Comparison of ENCODE assay signal across 22 mouse cellular contexts in genomic region chr3:27233361-27233760, GRCm38 (mm10). TPM values are rescaled to one million over a fixed set of nuclear protein-coding genes. Genes with fewer than 3 reads are reported as not detected.
DNase-seq lines count a peak whose midpoint lies in the region; ATAC-seq and TF ChIP-seq lines count a peak whose summit lies in the region.
"Had no signal": no experiment of that assay in that cellular context is flagged by ENCODE, and none has a peak within 500 bp of the region (broad histone marks: within the 10 kb centered on the region; RNA-seq: fewer than 3 reads in every experiment).

No protein-coding gene starts in this region.

- no peak for DNase-seq in heart, adult 2 months
- peak; percentile 63 for DNase-seq in kidney, adult 2 months
- no peak for DNase-seq in kidney, postnatal 14 days
- peak; percentile 50 to 57 for DNase-seq in kidney, postnatal 36 days
- no peak for DNase-seq in kidney, postnatal 10 days
- DNase-seq: adrenal gland, postnatal 14 days; cerebellum, adult 11 months; cerebellum, adult 2 months; cerebellum, adult 9-11 months; cerebellum, postnatal 25 days; forebrain, postnatal 0 days; gastrocnemius, postnatal 36 days had no signal

- no peak for ATAC-seq in heart, embryonic 11.5 days (replicated peaks; ENCODE audit: insufficient number of reproducible peaks, low FRiP score, low TSS enrichment)
- ATAC-seq: CD4-positive, CD25-positive, alpha-beta regulatory T cell, adult 4 months; forebrain, embryonic 14.5 days; forebrain, postnatal 0 days; hindbrain, postnatal 0 days; inflammation-experienced regulatory T-cells, adult 6 months had no signal

- no peak overlapping the region for H3K4me2 ChIP-seq in heart, embryonic 11.5 days
- H3K4me2 ChIP-seq: embryonic facial prominence, embryonic 12.5 days; embryonic facial prominence, embryonic 15.5 days; heart, embryonic 12.5 days; heart, embryonic 15.5 days; hindbrain, embryonic 14.5 days had no signal

- H3K36me3 ChIP-seq in heart, adult 2 months (ENCODE audit: control insufficient read depth, insufficient read depth, low read length) = peaks cover 4% of the 10 kb centered on the region; the same call in 1 of the 2 replicates
- H3K36me3 ChIP-seq in heart, embryonic 11.5 days (ENCODE audit: control insufficient read depth, insufficient read depth, low read length) = no peaks in the 10 kb centered on the region
- H3K36me3 ChIP-seq in kidney, adult 2 months (ENCODE audit: control insufficient read depth, insufficient read depth, low read length) = no peaks in the 10 kb centered on the region; the same call in 1 of the 2 replicates
- H3K36me3 ChIP-seq: embryonic facial prominence, embryonic 12.5 days; embryonic facial prominence, embryonic 15.5 days; heart, embryonic 12.5 days; heart, embryonic 15.5 days had no signal

- H3K4me1 ChIP-seq in heart, adult 2 months (ENCODE audit: control insufficient read depth, insufficient read depth, low read length) = peaks cover 9% of the 10 kb centered on the region
- 0 out of 2 replicates have a peak, but pooled peaks cover 2% of the 10 kb centered on the region for H3K4me1 ChIP-seq in heart, embryonic 11.5 days (ENCODE audit: control insufficient read depth, insufficient read depth, low read length)
- H3K4me1 ChIP-seq in kidney, adult 2 months (ENCODE audit: control insufficient read depth, insufficient read depth, low read length) = peaks cover 19% of the 10 kb centered on the region
- H3K4me1 ChIP-seq: embryonic facial prominence, embryonic 12.5 days; embryonic facial prominence, embryonic 15.5 days had no signal

- 54% methylated on average over 4 of the region's 4 CpGs for WGBS in heart, adult 2 months
- 77% methylated on average over 4 of the region's 4 CpGs for WGBS in heart, embryonic 11.5 days (ENCODE audit: insufficient replicate concordance)
- WGBS in kidney, adult 2 months = 54% methylated on average over 4 of the region's 4 CpGs

- TF ChIP-seq POLR2A in heart, adult 2 months (IDR thresholded peaks at IDR 0.05; ENCODE audit: insufficient read depth, low read depth, low read length) = no peak
- TF ChIP-seq POLR2A in kidney, adult 2 months (IDR thresholded peaks at IDR 0.05; ENCODE audit: low read depth, low read length) = no peak

- H3K27me3 ChIP-seq in heart, adult 2 months (ENCODE audit: control insufficient read depth, insufficient read depth, low read length) = no peaks in the 10 kb centered on the region
- no peaks in the 10 kb centered on the region for H3K27me3 ChIP-seq in heart, embryonic 11.5 days (ENCODE audit: control insufficient read depth, insufficient read depth, low read length)
- no peaks in the 10 kb centered on the region for H3K27me3 ChIP-seq in kidney, adult 2 months (replicated peaks; ENCODE audit: control insufficient read depth, insufficient read depth, low read length)
- H3K27me3 ChIP-seq: embryonic facial prominence, embryonic 12.5 days; embryonic facial prominence, embryonic 15.5 days; heart, embryonic 12.5 days; heart, embryonic 15.5 days had no signal

- no peak for TF ChIP-seq CTCF in heart, adult 2 months (IDR thresholded peaks at IDR 0.05)
- no peak for TF ChIP-seq CTCF in kidney, adult 2 months (conservative IDR thresholded peaks at IDR 0.05; ENCODE audit: insufficient read depth, insufficient read length, low read depth, low read length)

- H3K9me3 ChIP-seq in heart, embryonic 11.5 days (replicated peaks; ENCODE audit: control insufficient read depth, low read length) = no peaks in the 10 kb centered on the region
- H3K9me3 ChIP-seq: embryonic facial prominence, embryonic 12.5 days; embryonic facial prominence, embryonic 15.5 days; heart, embryonic 12.5 days; heart, embryonic 15.5 days had no signal

- H3K9ac ChIP-seq in heart, adult 2 months (ENCODE audit: low read depth, low read length) = no peak overlapping the region
- no peak overlapping the region for H3K9ac ChIP-seq in heart, embryonic 11.5 days (ENCODE audit: low read depth, low read length)
- H3K9ac ChIP-seq: embryonic facial prominence, embryonic 12.5 days; embryonic facial prominence, embryonic 15.5 days; forebrain, postnatal 0 days; heart, embryonic 12.5 days; heart, embryonic 15.5 days; hindbrain, embryonic 14.5 days had no signal

- intact Hi-C loops in heart, adult 2 months (cut with DNase I) = no loop called here

- no peak overlapping the region for H3K4me3 ChIP-seq in heart, adult 2 months
- no peak overlapping the region for H3K4me3 ChIP-seq in heart, embryonic 11.5 days (ENCODE audit: low read depth, low read length)
- H3K4me3 ChIP-seq in kidney, adult 2 months (ENCODE audit: insufficient read depth, low read depth, low read length) = no peak overlapping the region
- H3K4me3 ChIP-seq: embryonic facial prominence, embryonic 12.5 days; embryonic facial prominence, embryonic 15.5 days; heart, embryonic 12.5 days; heart, embryonic 15.5 days had no signal

- no peaks in the 10 kb centered on the region for H3K79me2 ChIP-seq in heart, adult 2 months (replicated peaks; ENCODE audit: control insufficient read depth, insufficient read depth, low read length)

- peak overlapping the region; percentile 69 for H3K27ac ChIP-seq in heart, adult 2 months
- no peak overlapping the region for H3K27ac ChIP-seq in heart, embryonic 11.5 days (ENCODE audit: low read depth, low read length)
- peak overlapping the region; percentile 83 for H3K27ac ChIP-seq in kidney, adult 2 months (ENCODE audit: insufficient read depth, low read depth, low read length)
- H3K27ac ChIP-seq: embryonic facial prominence, embryonic 12.5 days; embryonic facial prominence, embryonic 15.5 days; heart, embryonic 15.5 days; hindbrain, embryonic 14.5 days; hindbrain, postnatal 0 days had no signal

- no peak for TF ChIP-seq EP300 in heart, adult 2 months (IDR thresholded peaks at IDR 0.05; ENCODE audit: insufficient read depth, low read depth, low read length)

RNA-seq across cellular contexts. Expression of gene Nceh1, which starts 50.6 kb away (rescaled TPM):
- 100 to 1,000 TPM; 201 to 233 TPM for total RNA-seq in heart, adult 2 months (2021)
- 81.3 and 118 TPM in 2 replicates for polyA plus RNA-seq in heart, adult 2 months (2012; rRNA removed)
- polyA plus RNA-seq in heart, embryonic 11.5 days (2014; fragmentation: Nextera tagmentation; extraction: Ambion mirVana) = 11.4 and 12.6 TPM in 2 replicates
- polyA plus RNA-seq in kidney, adult 2 months (2012; rRNA removed) = 141 and 409 TPM in 2 replicates

Comparison
In these comparisons a context has a peak if more than half of its experiments do, and no peak if none do; other contexts are left out.
1. DNase-seq: peak in kidney, adult 2 months (single experiment) and kidney, postnatal 36 days (2 of 2); none in heart, adult 2 months (0 of 2), kidney, postnatal 14 days (single experiment) and kidney, postnatal 10 days (single experiment).